Mouse (Mus musculus) ES-CJ7 (cell line): ENCODE data around the gene E430018J23Rik.
A peak's percentile ranks its signal among the peaks of the same experiment; 100 is the strongest.

ENCODE experiments used
- DNase-seq: peaks from one replicate; pipeline ENCODE4 v3.0.0; 2011; ENCODE audit warnings: low read depth, low spot score

E430018J23Rik gene

DNA sequence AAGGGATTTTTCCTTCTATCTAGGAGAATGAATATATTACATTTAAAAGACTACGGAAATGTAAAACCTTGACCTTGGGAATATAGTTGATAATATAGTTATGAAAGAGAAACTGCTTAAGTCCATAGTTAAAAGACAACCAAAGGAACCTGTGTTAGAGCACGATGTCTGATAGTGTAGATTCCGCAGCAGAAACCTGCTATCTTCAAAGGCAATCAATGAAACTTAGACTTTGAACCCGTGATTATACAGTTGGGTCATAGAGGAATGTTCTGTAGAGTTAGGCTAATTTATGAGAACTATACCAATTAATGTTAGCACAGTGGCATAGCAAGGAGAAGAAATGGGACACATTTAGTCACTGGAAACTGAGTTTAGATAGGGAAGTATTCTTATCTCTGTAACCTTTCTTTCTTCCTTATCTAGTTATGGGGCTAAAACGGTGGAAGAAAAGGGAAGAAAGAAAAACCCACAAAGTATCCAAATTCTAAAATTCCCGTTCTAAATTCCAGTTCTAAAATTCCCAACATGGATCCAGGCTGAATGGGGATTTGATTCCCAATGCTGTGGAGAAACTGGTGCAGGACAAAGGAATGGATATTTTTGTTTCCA lies 15.0 kb downstream of the E430018J23Rik start:
- no peak for DNase-seq

DNA sequence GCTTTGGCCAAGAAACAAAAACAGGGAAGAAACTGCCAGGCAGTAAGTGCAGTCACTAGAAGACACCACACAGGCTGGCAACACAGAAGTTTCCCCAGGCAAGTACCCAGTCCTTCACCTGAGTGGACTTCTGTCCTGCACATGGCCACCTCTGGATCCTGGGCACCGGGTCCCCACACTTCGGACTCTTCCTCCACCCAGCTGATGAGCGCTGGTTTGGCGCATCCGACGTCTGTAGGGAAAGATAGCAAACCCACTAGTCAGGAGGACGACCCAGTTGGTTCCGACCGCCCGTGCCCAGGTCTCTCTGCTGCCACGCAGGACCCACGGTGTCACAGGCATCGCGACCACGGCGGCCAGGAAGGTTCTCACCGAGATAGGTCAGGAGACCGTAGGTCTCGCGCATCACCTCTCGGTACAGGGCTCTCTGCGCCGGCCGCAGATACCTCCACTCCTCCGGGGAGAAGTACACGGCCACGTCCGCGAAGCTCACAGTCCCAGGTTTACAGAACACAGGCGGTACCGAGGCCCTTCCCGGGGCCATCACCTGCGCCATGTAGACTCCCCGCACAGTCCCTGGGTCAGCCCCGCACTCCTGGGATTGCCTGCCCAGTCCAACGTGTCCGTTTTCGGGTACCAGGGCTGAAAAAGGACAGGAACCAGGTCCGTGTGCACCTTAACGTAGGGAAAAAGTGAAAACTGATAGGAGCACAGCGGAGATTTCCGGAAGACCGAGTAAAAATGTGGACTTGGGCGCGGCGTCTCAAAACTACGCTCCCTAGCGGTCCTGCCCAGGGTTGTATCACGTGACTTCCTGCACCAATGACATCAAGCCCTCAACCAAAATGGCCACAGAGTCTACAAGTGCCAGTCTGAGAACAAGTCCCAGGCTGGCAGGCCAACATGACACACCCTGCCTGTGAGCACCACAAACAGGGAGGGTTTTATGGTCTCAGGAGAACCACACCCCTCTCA lies 17.9 kb downstream of the E430018J23Rik start, which contains the start of gene Zfp747:
TSS of gene Zfp747 (minus strand) at position 780 of the 975 bp plus-strand sequence.
- DNase-seq, result peak; percentile 99

DNA sequence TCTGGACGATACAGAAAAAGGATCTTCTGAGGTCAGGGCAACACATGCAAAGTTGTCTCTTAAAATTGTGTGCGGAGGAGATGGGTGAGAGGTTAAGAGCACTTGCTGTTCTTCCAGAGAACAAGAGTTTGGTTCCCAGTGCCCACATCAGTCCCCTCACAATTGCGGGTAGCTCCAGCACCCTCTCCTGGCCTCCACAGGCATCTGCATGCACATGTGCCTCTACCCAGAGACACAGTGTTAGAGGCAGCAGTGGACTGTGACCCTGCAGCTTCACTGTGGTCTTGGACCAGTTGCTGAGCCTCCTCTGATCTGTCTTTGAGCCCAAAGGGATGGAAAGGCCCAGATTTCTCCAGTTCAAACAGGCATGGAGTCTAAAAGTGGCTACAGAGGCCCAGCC lies 21.6 kb downstream of the E430018J23Rik start:
- DNase-seq, result peak; percentile 41

DNA sequence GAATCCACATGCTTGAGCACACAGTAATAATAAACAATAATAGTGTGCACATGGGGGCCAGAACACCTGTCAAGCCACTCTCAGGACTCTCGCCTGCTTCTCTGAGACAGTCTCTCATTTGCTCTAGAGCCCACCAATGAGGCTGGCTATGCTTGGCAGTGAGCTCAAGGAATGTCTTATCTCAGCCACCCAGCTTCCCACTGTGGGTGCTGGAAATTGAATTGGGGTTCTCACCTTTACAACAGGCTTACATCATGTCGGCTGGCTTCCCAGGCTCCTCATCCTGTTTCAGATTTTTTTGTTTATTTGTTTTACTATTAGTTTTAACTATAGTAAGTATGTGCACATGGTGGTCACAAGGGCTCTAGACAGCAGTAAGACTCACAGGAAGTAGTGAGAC lies 22.2 kb downstream of the E430018J23Rik start:
- DNase-seq, result no peak

DNA sequence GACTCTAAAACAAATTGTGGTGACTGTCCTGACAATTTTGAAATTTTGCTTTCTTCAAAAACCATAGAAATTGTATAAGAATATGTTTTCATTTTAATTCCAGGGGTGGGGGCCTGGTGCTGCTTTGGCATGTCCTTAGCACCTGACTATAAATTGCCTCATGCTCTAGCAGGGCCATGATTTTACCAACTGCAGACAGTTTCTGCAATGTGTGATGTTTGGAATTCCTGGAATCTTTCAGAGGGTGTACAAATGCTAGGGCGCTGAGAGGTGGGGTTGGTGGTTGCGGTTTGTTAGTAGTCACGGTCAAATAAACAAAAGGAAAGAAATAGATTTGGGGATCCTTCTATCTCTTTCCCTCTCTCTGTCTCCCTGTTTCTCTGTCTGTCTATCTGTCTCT lies 27.2 kb downstream of the E430018J23Rik start:
- no peak for DNase-seq

DNA sequence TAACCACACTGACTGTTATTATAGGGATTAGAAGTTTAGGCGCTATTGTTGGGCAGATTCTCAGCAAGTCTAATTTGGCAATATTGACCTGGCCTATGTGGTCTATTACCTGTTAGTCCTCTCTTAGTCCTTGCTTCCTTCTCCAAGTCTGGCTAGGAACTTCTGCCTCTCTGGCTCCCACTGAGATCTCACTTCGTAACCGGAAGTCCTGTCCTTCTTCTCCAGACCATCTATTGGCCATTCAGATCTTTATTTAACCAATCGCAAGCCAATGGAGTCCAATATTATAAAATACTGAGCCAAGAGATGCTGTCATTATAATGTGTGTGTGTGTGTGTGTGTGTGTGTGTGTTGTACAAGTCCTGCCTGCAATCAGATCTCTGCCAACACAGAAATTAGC lies 29.3 kb downstream of the E430018J23Rik start:
- no peak for DNase-seq

DNA sequence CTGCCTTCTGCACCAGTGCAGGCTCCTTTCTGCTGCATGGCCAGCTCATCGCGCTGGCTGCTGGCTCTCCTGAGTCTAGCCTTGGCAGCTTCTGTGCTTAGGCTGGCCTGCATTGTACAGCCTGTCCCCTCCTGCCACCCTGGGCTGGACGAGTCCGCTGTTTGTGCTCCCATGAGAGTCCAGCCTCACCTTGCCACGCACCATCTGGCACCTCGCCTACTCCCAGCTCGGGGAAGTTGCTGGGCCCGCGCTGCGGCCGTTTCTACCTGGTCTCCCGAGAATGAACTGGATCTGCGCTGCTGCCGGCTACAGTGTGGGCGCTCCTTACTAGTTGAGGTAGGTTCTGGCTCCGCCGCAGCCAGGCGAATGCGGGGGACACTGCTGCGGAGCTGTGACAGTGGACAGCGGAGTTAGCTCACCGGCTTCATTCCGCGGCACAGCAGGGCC lies 29.9 kb downstream of the E430018J23Rik start:
- DNase-seq, result no peak

DNA sequence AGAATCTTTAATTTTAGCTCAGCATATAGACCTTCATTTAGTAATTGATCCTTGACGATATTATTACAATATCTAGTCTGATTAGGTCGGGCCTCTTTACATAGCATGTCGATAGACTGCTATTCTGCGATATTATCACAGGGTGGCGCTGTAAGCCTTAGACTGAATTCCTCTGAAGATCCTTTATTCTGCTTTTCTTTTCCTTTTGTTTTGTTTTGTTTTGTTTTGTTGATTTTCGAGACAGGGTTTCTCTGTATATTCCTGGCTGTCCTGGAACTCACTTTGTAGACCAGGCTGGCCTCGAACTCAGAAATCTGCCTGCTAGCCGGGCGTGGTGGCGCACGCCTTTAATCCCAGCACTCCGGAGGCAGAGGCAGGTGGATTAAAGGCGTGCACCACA lies 31.0 kb downstream of the E430018J23Rik start:
- peak; percentile 51 for DNase-seq

DNA sequence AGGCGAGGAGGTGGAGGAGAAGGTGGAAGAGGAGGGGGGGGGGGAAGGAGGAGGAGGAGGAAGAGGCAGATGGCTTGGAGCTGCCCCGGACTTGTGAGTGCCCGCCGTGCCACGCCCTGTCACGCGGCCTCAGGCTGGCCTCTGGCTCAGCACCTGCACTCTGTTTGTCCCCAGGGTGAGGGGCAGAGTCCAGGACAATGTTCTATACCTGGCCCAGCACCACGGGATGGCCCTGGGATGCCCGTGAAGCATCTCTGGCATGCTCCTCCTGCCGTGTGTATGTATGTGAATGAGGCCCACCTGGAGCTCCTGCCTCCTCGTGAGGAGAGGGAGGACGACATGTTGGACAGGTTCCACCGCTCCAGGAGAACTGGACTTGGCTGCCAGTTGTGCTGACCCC lies 32.0 kb downstream of the E430018J23Rik start:
- DNase-seq, result no peak

DNA sequence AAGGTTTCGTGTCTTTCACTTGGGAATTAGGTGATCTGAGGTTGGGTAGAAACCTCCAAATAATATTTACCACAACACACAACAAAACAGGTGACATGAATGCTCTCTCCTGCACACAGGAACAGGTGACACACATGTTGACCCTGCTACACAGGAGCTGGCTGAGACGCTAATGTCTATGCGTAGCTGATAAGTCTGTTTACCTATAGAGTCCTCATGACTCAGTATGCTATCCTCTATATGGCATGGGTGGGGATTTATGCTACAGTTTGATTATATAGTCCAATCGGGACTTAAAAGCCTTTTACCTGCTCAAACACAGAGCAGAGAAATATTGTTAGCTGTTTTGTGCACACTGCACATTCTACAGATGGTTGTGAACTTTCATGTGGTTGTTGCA lies 33.2 kb downstream of the E430018J23Rik start:
- DNase-seq, result no peak

DNA sequence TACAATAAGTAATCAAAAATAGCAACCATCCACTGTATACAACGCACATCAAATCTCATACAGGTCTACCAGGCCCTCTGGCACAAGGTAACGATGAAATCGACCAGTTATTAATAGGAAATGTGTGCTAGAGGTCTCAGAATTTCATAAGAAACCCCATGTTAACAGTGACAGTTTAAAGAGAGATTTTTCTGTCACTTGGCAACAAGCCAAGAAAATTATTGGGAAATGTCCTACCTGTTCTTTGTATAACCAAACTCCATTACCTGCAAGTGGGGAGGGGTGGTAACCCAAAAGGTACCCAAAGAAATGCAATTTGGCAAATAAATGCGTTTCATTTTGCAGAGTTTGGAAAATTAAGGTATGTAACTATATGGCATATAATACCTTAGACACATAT lies 35.0 kb downstream of the E430018J23Rik start:
- no peak for DNase-seq

DNA sequence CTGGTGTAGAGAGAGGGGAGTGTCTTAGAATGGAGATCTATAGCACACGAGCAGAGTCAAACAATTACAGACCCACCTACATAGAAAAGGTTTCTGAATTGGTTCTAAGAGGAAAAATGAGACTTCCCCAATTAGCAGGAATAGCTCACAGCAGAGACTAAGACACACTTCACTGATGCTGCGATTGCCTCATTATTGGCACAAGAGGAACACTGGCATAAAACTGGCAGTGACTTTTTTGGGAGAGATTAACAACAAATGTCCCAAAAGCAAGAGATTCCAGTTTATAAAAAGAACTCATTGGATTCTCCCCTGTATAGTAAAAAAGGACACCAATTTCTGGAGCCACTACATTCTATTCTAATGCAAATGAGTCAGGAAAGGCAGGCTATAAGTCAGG lies 35.6 kb downstream of the E430018J23Rik start:
- no peak for DNase-seq

DNA sequence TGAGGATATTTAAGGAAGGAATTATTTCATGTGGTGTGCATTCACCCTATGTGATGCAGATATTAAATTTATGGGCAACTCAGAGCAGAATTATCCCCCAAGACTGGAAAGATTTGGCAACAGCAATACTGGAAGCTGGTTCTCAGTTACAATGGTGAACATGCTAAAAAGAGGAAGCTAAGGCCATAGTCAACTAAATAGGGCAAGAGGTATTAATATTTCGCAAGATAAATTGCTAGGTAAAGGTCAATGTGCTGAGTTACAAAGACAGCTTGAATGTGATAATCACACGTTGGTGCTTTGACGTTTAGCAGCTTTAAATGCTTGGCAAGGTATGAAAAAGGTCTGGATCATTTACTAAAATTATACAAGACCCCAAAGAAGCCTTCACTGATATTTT lies 37.6 kb downstream of the E430018J23Rik start:
- DNase-seq, result no peak

DNA sequence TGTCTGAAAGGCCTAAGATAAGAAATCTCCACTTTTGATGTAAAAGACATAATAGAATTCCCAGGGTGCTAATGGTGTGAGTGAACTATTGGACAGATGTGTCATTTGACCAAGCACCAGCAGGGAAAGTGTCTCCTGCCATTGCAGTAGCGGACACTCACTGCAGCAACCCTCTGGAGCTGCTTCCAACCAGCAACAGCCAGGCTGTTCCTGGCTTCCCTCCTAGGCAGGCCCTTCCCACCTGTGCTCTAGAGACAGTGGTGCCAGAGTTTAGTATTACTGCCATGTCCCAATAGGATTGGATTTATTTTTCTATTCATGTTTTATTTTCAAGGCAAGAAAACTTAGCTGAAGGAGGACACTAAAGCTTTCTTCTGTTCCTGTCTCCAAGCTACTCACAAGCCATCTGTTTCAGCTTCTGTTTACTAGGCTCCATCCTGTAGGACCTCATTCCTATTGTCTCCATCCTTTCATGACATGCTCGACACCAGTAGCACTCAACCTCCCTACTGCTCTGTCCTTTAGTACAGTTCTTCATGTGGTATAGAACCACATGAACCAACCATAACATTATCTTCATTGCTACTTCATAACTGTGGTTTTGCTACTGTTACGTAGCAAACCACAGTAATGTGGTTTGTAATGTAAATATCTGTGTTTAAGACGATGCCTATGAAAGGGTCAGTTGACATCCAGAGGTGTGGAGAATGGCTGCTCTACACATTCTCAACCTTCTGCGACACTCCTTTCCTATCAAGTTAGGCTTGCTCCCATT lies 42.0 kb downstream of the E430018J23Rik start:
- no peak for DNase-seq

DNA sequence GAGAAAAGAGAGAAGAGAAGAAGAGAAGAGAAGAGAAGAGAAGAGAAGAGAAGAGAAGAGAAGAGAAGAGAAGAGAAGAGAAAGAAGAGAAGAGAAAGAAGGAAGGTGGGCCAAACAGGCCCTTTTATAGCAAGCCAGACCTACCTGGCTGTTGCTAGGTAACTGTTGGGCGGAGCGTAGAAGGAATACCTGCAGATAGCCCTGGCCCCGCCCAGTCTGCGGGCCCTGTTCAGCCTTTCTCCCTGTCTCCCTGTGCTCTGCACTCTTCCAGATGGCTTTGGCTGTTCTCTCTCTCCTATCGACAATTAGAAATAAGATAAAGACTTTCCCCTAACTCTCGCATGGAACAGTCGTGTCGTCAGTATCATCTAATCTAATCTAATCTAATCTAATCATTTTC lies 46.8 kb downstream of the E430018J23Rik start:
- DNase-seq, result peak; percentile 72

DNA sequence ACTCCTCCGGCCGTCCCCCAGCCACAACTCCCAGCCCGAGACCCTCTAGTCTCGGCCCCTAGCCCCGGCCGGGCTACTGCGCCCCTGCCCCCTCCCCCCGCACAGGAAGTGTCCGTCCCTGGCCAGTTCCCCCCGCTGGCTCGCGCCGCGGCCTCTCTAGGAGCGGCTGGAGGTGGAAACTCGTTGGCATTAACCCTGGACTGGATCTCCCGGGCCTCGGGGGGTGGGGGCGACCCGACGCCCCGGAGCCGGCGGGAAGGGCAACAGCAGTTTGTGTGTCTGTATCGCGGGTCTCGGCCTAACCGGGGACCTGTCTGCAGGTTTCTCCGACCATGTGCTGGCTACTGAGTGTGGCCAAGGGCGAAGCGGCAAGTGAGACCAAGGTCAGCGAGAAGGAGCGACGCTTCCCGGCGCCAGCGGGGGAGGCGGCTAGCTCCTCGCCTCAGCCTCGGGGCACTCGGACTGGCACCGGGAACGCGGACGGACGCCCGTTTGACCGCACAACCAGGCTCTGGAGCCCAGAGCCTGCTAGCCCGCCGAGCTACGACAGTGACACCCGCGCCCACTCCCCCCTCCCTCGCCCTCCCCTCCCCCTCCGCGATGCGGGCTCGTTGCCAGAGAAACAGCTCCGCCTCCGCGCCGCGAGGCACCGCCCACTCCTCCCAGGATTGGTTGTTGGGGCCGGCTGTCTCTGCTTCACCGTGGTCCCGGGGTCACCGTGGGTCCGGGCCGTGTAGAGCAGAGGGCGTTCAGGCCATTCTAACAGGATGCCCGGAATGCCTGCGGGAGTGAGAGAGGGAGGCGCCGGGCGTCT lies 47.7 kb downstream of the E430018J23Rik start, which contains the start of gene Zfp768:
TSS of gene Zfp768 (minus strand) at position 78 of the 814 bp plus-strand sequence.
- peak; percentile 92 for DNase-seq

DNA sequence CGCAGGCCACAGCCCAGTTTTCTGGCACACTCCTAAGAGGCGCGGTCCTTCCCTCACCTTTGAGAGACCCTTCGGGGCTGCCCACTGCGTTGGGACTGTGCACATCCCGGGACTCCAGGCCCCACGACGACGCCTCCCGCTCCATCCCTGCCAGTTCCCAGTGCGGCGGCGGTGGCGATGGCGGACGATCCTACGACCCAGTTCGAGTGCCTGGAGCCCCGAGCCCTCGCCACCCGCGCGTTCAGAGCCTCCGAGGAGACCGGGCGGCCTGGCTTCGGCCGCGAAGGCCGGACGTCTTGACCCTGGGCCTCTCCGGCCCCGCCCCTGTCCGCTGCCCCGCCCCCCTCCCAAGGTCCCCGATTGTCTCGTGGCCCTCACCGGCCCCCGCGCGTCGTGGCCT lies 48.3 kb downstream of the E430018J23Rik start:
- DNase-seq, result no peak

DNA sequence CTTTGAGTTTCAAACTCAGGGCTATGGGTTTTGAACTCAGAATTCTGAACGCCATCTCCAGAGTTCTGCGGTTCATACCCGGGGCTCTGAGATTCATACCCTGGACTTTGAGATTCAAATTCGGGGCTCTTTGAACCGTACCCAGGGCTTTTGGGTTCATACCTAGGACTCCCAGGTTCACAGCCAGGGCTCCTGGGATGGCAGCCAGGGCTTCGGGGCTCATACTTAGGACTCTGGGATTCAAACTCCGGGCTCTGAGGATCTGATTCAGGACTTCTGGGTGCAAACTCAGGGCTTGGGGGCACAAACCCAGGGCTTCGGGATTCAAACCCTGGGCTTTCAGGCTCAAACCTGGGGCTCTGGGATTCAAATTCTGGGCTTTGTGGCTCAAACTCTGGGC lies 49.1 kb downstream of the E430018J23Rik start:
- DNase-seq, result no peak

DNA sequence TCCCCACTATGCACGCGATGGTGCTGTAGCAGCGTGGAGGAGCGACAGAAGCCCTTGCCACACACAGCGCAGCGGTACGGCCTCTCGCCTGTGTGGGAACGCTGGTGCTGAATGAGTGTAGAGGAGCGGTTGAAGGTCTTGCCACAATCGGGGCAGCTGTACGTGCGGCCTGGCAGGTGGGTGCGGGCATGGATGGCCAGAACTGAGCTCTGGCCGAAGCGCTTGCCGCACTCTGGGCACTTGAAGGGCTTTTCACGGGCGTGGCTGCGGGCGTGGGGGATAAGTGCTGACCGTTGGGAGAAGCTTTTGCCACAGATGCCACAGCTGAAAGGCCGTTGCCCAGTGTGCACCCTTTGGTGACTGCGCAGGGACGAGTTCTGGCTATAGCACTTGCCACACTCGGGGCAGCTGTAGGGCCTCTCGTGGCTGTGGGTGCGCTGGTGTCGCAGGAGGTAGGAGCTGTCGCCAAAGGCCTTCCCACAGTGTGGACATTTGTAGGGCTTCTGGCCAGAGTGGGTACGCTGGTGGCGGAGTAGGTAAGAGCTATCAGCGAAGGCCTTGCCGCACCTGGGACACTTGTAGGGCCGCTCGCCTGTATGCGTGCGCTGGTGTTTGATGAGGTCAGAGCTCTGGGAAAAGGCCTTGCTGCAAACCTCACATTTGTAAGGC lies 49.9 kb downstream of the E430018J23Rik start:
- peak; percentile 19 for DNase-seq

DNA sequence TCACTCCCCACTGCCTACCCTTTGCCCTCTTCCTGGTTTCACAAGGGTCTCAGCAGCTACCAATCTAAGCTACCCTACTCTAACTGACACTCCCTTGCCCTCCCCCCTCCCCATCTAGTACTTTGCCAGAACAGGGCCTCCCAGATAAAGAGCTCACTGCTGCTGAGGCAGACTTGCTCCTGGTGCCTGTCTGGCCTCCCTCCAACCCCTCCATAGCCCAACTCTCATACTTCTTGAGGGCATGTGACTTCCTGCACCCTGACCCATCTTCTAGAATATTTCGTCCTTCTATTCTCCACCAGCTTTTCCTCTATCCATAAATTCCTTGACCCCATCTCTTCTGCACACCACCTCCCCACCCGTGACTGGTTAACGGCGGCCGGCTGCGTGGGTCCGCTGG lies 50.5 kb downstream of the E430018J23Rik start:
- DNase-seq, result no peak
